Mouse (Mus musculus): ENCODE measurements around the gene Jag2. TPM values are rescaled to one million over a fixed set of nuclear protein-coding genes. Genes with fewer than 3 reads are reported as not detected.
A peak's percentile ranks its signal among the peaks of the same experiment; 100 is the strongest.

The Jag2 gene
- polyA plus RNA-seq, 1 experiment = 8.6 TPM

DNA sequence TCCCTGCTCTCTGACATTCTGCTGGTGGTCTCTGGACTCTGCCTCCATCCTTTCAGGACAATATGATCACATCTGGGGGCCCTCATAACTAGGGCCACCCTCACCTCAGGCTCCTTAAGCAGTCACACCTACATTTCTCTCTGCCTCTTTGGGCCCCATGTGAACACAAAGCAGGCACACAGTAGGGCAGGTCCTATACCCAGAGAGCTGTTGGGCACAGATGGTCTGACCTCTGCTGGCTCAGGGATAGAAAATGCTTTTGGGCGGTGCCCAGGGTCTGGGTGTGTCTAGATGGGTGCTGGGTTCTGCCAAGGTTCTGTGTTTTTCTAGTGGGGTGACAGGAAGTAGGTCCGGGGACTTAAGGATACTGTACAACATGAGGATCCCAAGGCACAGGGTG lies 14.1 kb upstream of the Jag2 start:
- no peaks in the 10 kb centered on the region for H3K36me3 ChIP-seq (ENCODE audit: control insufficient read depth, insufficient read depth, low read length)
- H3K27ac ChIP-seq (ENCODE audit: insufficient read depth, low read length) = no peak overlapping the region
- H3K27me3 ChIP-seq (ENCODE audit: control insufficient read depth, insufficient read depth, low read length) = no peaks in the 10 kb centered on the region
- no peak for DNase-seq (ENCODE audit: low read depth in 1 of 2, low spot score in 2 of 2)
- no peak overlapping the region for H3K4me3 ChIP-seq (ENCODE audit: extremely low read depth, insufficient read depth, insufficient read length)
- WGBS = 79% methylated on average over 2 of the region's 2 CpGs
- peaks cover 13% of the 10 kb centered on the region; the same call in 1 of the 2 replicates for H3K4me1 ChIP-seq (ENCODE audit: control insufficient read depth, insufficient read depth, insufficient read length)
- TF ChIP-seq POLR2A (IDR thresholded peaks at IDR 0.05; ENCODE audit: low read depth, low read length) (no peak), CTCF (IDR thresholded peaks at IDR 0.05; ENCODE audit: extremely low read depth, insufficient read depth, insufficient read length, insufficient replicate concordance) (no peak)

DNA sequence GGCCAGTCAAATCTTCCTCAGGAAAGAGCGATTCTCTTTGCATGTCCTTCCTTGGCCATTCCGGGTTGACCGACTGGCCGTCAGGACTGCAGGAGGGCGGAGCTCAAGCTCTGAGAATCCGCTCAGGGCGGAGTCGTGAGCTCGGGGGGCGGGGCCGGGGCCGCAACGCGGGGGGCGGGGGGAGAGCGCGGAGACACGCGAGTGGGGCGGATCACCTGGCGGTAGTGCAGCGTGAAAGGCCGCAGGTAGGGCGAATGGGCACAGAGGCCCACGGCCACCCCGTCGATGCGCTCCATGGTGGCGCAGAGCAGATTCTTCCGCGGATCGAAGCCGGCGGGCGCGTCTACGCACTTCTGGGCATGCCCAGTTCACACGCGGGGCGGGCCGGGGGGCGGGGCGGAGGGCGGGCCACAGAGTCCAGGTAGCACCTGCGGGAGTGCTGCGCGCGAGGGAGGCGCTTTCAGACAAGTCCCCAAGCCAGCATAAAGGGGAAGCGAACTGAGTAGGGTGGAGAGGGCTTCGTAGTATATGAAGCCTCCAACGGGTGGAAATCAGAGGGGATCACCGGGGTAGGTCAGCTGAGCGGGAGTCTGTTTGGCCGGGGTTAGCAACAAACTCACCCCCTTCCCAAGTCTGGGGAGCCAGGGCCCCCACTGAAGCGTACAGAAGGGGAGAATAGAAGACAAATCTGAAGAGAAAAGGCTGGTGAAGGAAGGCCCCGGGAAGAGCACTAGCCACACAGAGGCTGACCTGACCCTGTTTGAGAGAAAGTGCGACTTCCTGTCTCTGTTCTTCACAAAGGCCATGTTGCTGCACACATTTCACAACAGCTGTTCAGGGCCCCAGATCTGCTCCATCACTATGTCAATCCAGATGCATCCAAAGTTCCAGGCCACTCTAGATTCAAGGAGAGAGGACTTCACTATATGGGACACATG lies 12.5 kb upstream of the Jag2 start, which contains the start of gene Nudt14:
Nudt14 (minus strand) TSS at position 349 of the 938 bp plus-strand sequence.
- Histone ChIP-seq H3K36me3 (ENCODE audit: control insufficient read depth, insufficient read depth, low read length) (no peaks in the 10 kb centered on the region), H3K27me3 (ENCODE audit: control insufficient read depth, insufficient read depth, low read length) (no peaks in the 10 kb centered on the region), H3K4me3 (ENCODE audit: extremely low read depth, insufficient read depth, insufficient read length) (peak within 1 kb of the TSS; percentile 98), H3K4me1 (ENCODE audit: control insufficient read depth, insufficient read depth, insufficient read length) (peaks cover 13% of the 10 kb centered on the region; the same call in 1 of the 2 replicates), H3K27ac (ENCODE audit: insufficient read depth, low read length) (peak within 1 kb of the TSS; percentile 90)
- peak; percentile 74 to 75 for DNase-seq (ENCODE audit: low read depth in 1 of 2, low spot score in 2 of 2)
- WGBS = 2% methylated on average over 56 of the region's 58 CpGs
- TF ChIP-seq POLR2A (IDR thresholded peaks at IDR 0.05; ENCODE audit: low read depth, low read length) = peak; percentile 10
- TF ChIP-seq CTCF (IDR thresholded peaks at IDR 0.05; ENCODE audit: extremely low read depth, insufficient read depth, insufficient read length, insufficient replicate concordance) = no peak

DNA sequence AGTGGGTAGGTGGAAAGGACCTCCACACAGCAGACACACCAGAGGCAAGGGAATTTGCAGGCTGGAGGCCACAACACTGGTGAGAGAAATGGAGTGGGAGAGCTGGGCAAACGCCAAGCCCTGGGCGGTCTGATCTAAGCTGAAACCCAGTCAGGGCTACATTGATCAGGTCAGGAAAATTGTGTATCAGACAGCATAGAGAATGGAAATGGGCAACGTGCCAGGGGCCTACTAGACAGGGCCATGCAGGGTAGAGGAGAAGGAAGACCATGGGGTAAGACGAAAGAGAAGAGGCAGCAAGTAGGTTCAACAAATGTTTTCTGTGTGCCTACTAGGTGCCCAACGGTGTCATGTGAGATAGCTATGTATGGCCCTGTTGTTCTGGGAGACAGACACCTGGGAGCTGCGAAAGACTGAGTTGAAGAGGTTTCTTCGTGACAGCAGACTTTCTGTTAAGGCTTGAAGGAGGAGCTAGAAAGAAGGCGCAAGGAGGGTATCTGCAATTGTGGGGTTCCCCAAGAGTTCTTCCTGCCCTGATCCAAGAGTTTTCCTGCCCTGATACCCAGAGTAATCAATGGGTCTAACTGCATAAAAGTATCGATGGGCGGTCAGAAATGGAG lies 11.7 kb upstream of the Jag2 start:
- TF ChIP-seq CTCF (IDR thresholded peaks at IDR 0.05; ENCODE audit: extremely low read depth, insufficient read depth, insufficient read length, insufficient replicate concordance) (no peak), POLR2A (IDR thresholded peaks at IDR 0.05; ENCODE audit: low read depth, low read length) (no peak)
- H3K4me1 ChIP-seq (ENCODE audit: control insufficient read depth, insufficient read depth, insufficient read length) = peaks cover 13% of the 10 kb centered on the region; the same call in 1 of the 2 replicates
- H3K27ac ChIP-seq (ENCODE audit: insufficient read depth, low read length) = no peak overlapping the region
- no peak for DNase-seq (ENCODE audit: low read depth in 1 of 2, low spot score in 2 of 2)
- H3K4me3 ChIP-seq (ENCODE audit: extremely low read depth, insufficient read depth, insufficient read length) = peak overlapping the region; percentile 98
- no peaks in the 10 kb centered on the region for H3K36me3 ChIP-seq (ENCODE audit: control insufficient read depth, insufficient read depth, low read length)
- H3K27me3 ChIP-seq (ENCODE audit: control insufficient read depth, insufficient read depth, low read length) = no peaks in the 10 kb centered on the region
- 51% methylated on average over 10 of the region's 10 CpGs for WGBS

- Histone ChIP-seq H3K36me3 (ENCODE audit: control insufficient read depth, insufficient read depth, low read length) (no peaks in the 10 kb centered on the region), H3K4me1 (ENCODE audit: control insufficient read depth, insufficient read depth, insufficient read length) (peaks cover 13% of the 10 kb centered on the region; the same call in 1 of the 2 replicates), H3K4me3 (ENCODE audit: extremely low read depth, insufficient read depth, insufficient read length) (no peak overlapping the region), H3K27me3 (ENCODE audit: control insufficient read depth, insufficient read depth, low read length) (no peaks in the 10 kb centered on the region), H3K27ac (ENCODE audit: insufficient read depth, low read length) (no peak overlapping the region)
- TF ChIP-seq CTCF (IDR thresholded peaks at IDR 0.05; ENCODE audit: extremely low read depth, insufficient read depth, insufficient read length, insufficient replicate concordance) = no peak
- TF ChIP-seq POLR2A (IDR thresholded peaks at IDR 0.05; ENCODE audit: low read depth, low read length) = no peak
- 75% methylated on average over 8 of the region's 9 CpGs for WGBS
- DNase-seq (ENCODE audit: low read depth in 1 of 2, low spot score in 2 of 2) = no peak
Observed at GRCm38 (mm10) chr12:112940710-112941109, 11.1 kb upstream of the Jag2 start.

- WGBS = 91% methylated on average over 4 of the region's 4 CpGs
- TF ChIP-seq POLR2A (IDR thresholded peaks at IDR 0.05; ENCODE audit: low read depth, low read length) (no peak), CTCF (IDR thresholded peaks at IDR 0.05; ENCODE audit: extremely low read depth, insufficient read depth, insufficient read length, insufficient replicate concordance) (no peak)
- H3K36me3 ChIP-seq (ENCODE audit: control insufficient read depth, insufficient read depth, low read length) = no peaks in the 10 kb centered on the region
Observed at GRCm38 (mm10) chr12:112940238-112940637, 10.7 kb upstream of the Jag2 start.

DNA sequence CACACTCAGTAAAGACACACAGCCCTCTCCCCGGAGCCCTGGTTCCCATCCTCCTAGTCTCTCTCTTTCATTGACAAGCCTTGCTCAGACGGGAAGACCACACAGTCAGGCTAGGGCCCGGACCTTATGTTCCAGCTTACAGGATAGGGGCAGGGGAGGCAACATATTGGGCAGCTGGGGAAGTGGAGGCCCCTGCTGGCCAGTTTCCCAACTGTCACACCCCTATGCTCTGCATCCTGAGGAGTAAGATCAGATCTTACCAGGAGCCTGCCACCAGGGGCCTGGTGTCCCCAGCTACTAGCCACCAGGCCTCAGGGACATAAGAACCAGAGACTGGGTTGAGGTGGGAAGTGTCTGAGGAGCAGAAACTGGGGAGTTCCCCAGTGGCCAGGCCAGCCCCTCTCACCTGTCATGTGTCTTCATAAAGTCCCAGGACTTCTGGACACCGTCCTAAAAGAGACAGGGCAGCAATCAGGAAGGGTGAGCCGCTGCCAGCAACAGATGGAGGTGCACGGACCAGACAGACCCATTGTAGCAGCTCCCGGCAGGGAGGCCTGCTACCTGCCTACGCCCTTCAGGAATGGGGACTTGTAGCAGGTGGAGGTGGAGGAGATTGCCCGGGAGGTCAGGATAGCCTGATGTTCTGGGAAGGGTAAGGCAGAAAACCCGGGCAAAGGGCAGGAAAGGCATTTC lies 9.4 kb upstream of the Jag2 start:
- Histone ChIP-seq H3K27me3 (ENCODE audit: control insufficient read depth, insufficient read depth, low read length) (no peaks in the 10 kb centered on the region), H3K4me3 (ENCODE audit: extremely low read depth, insufficient read depth, insufficient read length) (no peak overlapping the region), H3K36me3 (ENCODE audit: control insufficient read depth, insufficient read depth, low read length) (no peaks in the 10 kb centered on the region), H3K4me1 (ENCODE audit: control insufficient read depth, insufficient read depth, insufficient read length) (peaks cover 13% of the 10 kb centered on the region; the same call in 1 of the 2 replicates), H3K27ac (ENCODE audit: insufficient read depth, low read length) (no peak overlapping the region)
- 80% methylated on average over 10 of the region's 10 CpGs for WGBS
- no peak for DNase-seq (ENCODE audit: low read depth in 1 of 2, low spot score in 2 of 2)
- no peak for TF ChIP-seq POLR2A (IDR thresholded peaks at IDR 0.05; ENCODE audit: low read depth, low read length)
- no peak for TF ChIP-seq CTCF (IDR thresholded peaks at IDR 0.05; ENCODE audit: extremely low read depth, insufficient read depth, insufficient read length, insufficient replicate concordance)

More at GRCm38 (mm10) chr12:112940238-112940637, 10.7 kb upstream of the Jag2 start:
- no peaks in the 10 kb centered on the region for H3K27me3 ChIP-seq (ENCODE audit: control insufficient read depth, insufficient read depth, low read length)
- no peak for DNase-seq (ENCODE audit: low read depth in 1 of 2, low spot score in 2 of 2)
- no peak overlapping the region for H3K27ac ChIP-seq (ENCODE audit: insufficient read depth, low read length)
- H3K4me1 ChIP-seq (ENCODE audit: control insufficient read depth, insufficient read depth, insufficient read length) = peaks cover 13% of the 10 kb centered on the region; the same call in 1 of the 2 replicates
- no peak overlapping the region for H3K4me3 ChIP-seq (ENCODE audit: extremely low read depth, insufficient read depth, insufficient read length)
